Mouse (Mus musculus): ENCODE measurements around the gene Ksr2. TPM values are rescaled to one million over a fixed set of nuclear protein-coding genes. Genes with fewer than 3 reads are reported as not detected.
"Not testable (repeated sequence)": the region's sequence is repeated elsewhere in the genome, so short reads cannot be mapped to it uniquely, and the experiment has no call there.

Gene Ksr2
- polyA plus RNA-seq, 1 experiment from 2014 or later: 6.0 TPM

DNA sequence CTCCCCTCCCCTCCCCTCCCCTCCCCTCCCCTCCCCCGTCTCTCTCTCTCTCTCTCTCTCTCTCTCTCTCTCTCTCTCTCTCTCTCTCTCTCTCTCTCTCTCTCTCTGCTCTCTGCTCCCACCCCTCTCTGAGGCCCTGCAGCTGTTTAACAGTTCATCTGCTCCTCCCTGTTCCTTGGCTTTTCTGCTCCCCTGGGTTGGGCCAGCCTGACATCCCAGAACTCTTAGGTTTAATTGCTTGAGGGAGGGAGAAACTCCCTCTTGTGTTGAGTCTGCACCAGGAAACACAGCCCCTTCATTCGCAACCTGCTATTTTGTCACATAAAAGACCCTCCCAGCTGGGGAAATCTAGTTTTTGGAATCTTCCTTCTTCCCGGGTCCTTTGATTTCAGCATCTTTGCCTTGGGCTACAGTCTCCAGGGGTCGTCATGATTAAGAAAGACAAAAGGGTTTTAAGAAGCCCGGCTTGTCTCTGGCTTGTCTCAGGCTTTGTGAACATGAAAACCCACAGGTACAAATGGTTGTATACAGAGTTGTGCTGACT lies 15.7 kb upstream of the Ksr2 start:
- Histone ChIP-seq H3K27me3 (replicated peaks; ENCODE audit: control insufficient read depth, insufficient read depth, low read length) (no peaks in the 10 kb centered on the region), H3K4me3 (ENCODE audit: low read length) (no peak overlapping the region), H3K4me1 (ENCODE audit: control insufficient read depth, insufficient read depth, low read depth, low read length) (no peaks in the 10 kb centered on the region), H3K27ac (ENCODE audit: low read depth, low read length) (no peak overlapping the region), H3K4me2 (ENCODE audit: low read length) (no peak overlapping the region), H3K9me3 (ENCODE audit: control insufficient read depth, low read length) (no peaks in the 10 kb centered on the region), H3K9ac (ENCODE audit: low read depth, low read length) (no peak overlapping the region), H3K36me3 (ENCODE audit: control insufficient read depth, insufficient read depth, low read length) (no peaks in the 10 kb centered on the region)
- ATAC-seq: no peak
- WGBS: 23% methylated on average over 5 of the region's 5 CpGs

DNA sequence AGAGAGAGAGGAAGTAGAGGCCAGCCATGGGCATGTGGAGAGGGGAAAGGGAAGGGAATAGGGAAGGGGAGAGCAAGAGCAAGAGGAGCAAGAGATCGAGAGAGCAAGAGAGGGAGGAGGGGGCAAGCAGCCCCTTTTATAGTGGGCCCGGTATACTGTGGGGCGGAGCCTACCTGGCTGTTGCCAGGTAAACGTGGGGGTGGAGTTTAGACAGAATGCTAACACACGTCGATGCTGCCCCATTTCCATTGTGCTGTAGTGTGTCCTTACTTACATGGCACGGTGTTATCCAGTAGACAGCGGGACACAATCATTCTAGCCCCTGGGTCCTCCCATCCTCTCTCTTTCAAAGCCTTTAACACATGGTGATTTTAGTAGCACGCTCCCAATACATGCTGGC lies 14.5 kb upstream of the Ksr2 start:
- Histone ChIP-seq H3K4me1 (ENCODE audit: control insufficient read depth, insufficient read depth, low read depth, low read length) (no peaks in the 10 kb centered on the region), H3K36me3 (ENCODE audit: control insufficient read depth, insufficient read depth, low read length) (no peaks in the 10 kb centered on the region), H3K27me3 (replicated peaks; ENCODE audit: control insufficient read depth, insufficient read depth, low read length) (no peaks in the 10 kb centered on the region), H3K27ac (ENCODE audit: low read depth, low read length) (no peak overlapping the region), H3K9ac (ENCODE audit: low read depth, low read length) (no peak overlapping the region), H3K4me2 (ENCODE audit: low read length) (no peak overlapping the region), H3K4me3 (ENCODE audit: low read length) (no peak overlapping the region), H3K9me3 (ENCODE audit: control insufficient read depth, low read length) (no peaks in the 10 kb centered on the region)
- WGBS: 85% methylated on average over 9 of the region's 9 CpGs
- no peak for ATAC-seq

DNA sequence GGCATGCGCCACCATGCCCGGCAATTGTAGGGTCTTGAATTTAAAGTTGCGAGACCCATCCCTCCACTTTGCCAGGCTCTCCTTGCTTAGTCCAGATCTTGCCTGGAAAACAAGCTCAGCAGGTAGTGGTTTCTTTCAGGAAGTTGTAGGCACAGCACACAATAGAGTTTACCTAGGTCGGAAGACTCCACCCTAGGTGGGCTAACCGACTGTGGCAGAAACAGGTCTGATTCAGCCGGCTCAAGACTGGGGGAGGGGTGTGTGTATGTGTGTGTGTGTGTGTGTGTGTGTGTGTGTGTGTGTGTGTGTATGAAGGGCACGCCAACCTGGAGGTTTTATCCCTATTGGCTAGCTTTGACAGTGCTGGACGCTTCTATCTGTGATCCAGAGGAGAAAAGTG lies 10.2 kb upstream of the Ksr2 start:
- H3K9ac ChIP-seq (ENCODE audit: low read depth, low read length): no peak overlapping the region
- no peak overlapping the region for H3K4me3 ChIP-seq (ENCODE audit: low read length)
- no peaks in the 10 kb centered on the region for H3K4me1 ChIP-seq (ENCODE audit: control insufficient read depth, insufficient read depth, low read depth, low read length)
- no peak overlapping the region for H3K27ac ChIP-seq (ENCODE audit: low read depth, low read length)
- ATAC-seq: no peak
- no peaks in the 10 kb centered on the region for H3K27me3 ChIP-seq (replicated peaks; ENCODE audit: control insufficient read depth, insufficient read depth, low read length)
- no peaks in the 10 kb centered on the region for H3K36me3 ChIP-seq (ENCODE audit: control insufficient read depth, insufficient read depth, low read length)
- WGBS: 89% methylated on average over 8 of the region's 8 CpGs
- H3K4me2 ChIP-seq (ENCODE audit: low read length): no peak overlapping the region
- no peaks in the 10 kb centered on the region for H3K9me3 ChIP-seq (ENCODE audit: control insufficient read depth, low read length)

- H3K27ac ChIP-seq (ENCODE audit: low read depth, low read length); ATAC-seq; H3K9ac ChIP-seq (ENCODE audit: low read depth, low read length); H3K4me2 ChIP-seq (ENCODE audit: low read length); H3K36me3 ChIP-seq (ENCODE audit: control insufficient read depth, insufficient read depth, low read length); H3K9me3 ChIP-seq (ENCODE audit: control insufficient read depth, low read length); H3K27me3 ChIP-seq (replicated peaks; ENCODE audit: control insufficient read depth, insufficient read depth, low read length); H3K4me1 ChIP-seq (ENCODE audit: control insufficient read depth, insufficient read depth, low read depth, low read length); H3K4me3 ChIP-seq (ENCODE audit: low read length): not testable (repeated sequence)
- WGBS: 91% methylated on average over 2 of the region's 2 CpGs
Observed at GRCm38 (mm10) chr5:117404671-117405070, 9.1 kb upstream of the Ksr2 start.

DNA sequence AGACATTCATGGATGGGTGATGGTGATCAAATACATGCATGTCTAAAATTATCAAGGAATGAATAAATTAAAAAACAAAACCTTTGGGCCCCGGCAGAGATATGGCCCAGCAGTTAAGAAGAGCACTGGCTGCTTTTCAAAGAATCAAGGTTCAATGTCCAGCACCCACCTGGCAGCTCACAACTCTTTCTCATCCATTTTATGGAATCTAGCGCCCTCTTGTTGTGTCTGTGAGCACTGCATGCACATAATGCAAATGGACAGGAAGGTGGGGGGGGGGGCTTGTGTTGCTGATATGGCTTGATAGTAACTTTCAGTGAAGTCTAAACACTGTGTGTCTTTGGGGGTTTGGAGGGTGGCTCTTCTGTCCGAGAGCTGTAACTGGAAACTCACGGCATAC lies 5.6 kb upstream of the Ksr2 start:
- WGBS: 70% methylated on average over 4 of the region's 4 CpGs

GRCm38 (mm10) chr5:117409369-117409768 lies 4.4 kb upstream of the Ksr2 start:
- Histone ChIP-seq H3K27ac (ENCODE audit: low read depth, low read length) (no peak overlapping the region), H3K27me3 (replicated peaks; ENCODE audit: control insufficient read depth, insufficient read depth, low read length) (no peaks in the 10 kb centered on the region), H3K4me1 (ENCODE audit: control insufficient read depth, insufficient read depth, low read depth, low read length) (no peaks in the 10 kb centered on the region; the same call in 1 of the 2 replicates), H3K36me3 (ENCODE audit: control insufficient read depth, insufficient read depth, low read length) (no peaks in the 10 kb centered on the region), H3K9me3 (ENCODE audit: control insufficient read depth, low read length) (no peaks in the 10 kb centered on the region), H3K4me3 (ENCODE audit: low read length) (no peak overlapping the region), H3K4me2 (ENCODE audit: low read length) (no peak overlapping the region), H3K9ac (ENCODE audit: low read depth, low read length) (no peak overlapping the region)
- no peak for ATAC-seq
- WGBS: 73% methylated on average over 6 of the region's 6 CpGs

More for the DNA sequence above, 5.6 kb upstream of the Ksr2 start:
- Histone ChIP-seq H3K27ac (ENCODE audit: low read depth, low read length) (no peak overlapping the region), H3K27me3 (replicated peaks; ENCODE audit: control insufficient read depth, insufficient read depth, low read length) (no peaks in the 10 kb centered on the region), H3K9ac (ENCODE audit: low read depth, low read length) (no peak overlapping the region), H3K4me3 (ENCODE audit: low read length) (no peak overlapping the region), H3K9me3 (ENCODE audit: control insufficient read depth, low read length) (no peaks in the 10 kb centered on the region), H3K4me2 (ENCODE audit: low read length) (no peak overlapping the region), H3K36me3 (ENCODE audit: control insufficient read depth, insufficient read depth, low read length) (no peaks in the 10 kb centered on the region), H3K4me1 (ENCODE audit: control insufficient read depth, insufficient read depth, low read depth, low read length) (no peaks in the 10 kb centered on the region; the same call in 1 of the 2 replicates)
- no peak for ATAC-seq

- Histone ChIP-seq H3K9me3 (ENCODE audit: control insufficient read depth, low read length) (no peaks in the 10 kb centered on the region), H3K4me2 (ENCODE audit: low read length) (peak overlapping the region; percentile 74), H3K4me1 (ENCODE audit: control insufficient read depth, insufficient read depth, low read depth, low read length) (peaks cover 11% of the 10 kb centered on the region), H3K4me3 (ENCODE audit: low read length) (peak overlapping the region; percentile 68), H3K27ac (ENCODE audit: low read depth, low read length) (peak overlapping the region; percentile 99), H3K9ac (ENCODE audit: low read depth, low read length) (peak overlapping the region; percentile 93), H3K36me3 (ENCODE audit: control insufficient read depth, insufficient read depth, low read length) (no peaks in the 10 kb centered on the region), H3K27me3 (replicated peaks; ENCODE audit: control insufficient read depth, insufficient read depth, low read length) (no peaks in the 10 kb centered on the region)
- under 1% methylated on average over 10 of the region's 10 CpGs for WGBS
- ATAC-seq: peak; percentile 12; the same call in 1 of the 2 replicates
Observed at GRCm38 (mm10) chr5:117414611-117415010, 811 bp downstream of the Ksr2 start.

GRCm38 (mm10) chr5:117415011-117415912 lies 1.5 kb downstream of the Ksr2 start:
- peak overlapping the region; percentile 68 for H3K4me3 ChIP-seq (ENCODE audit: low read length)
- H3K9ac ChIP-seq (ENCODE audit: low read depth, low read length): peak overlapping the region; percentile 93
- H3K9me3 ChIP-seq (ENCODE audit: control insufficient read depth, low read length): no peaks in the 10 kb centered on the region
- peak; percentile 3; the same call in 1 of the 2 replicates for ATAC-seq
- H3K36me3 ChIP-seq (ENCODE audit: control insufficient read depth, insufficient read depth, low read length): no peaks in the 10 kb centered on the region
- H3K4me1 ChIP-seq (ENCODE audit: control insufficient read depth, insufficient read depth, low read depth, low read length): peaks cover 11% of the 10 kb centered on the region
- peak overlapping the region; percentile 99 for H3K27ac ChIP-seq (ENCODE audit: low read depth, low read length)
- peak overlapping the region; percentile 74 for H3K4me2 ChIP-seq (ENCODE audit: low read length)
- no peaks in the 10 kb centered on the region for H3K27me3 ChIP-seq (replicated peaks; ENCODE audit: control insufficient read depth, insufficient read depth, low read length)
- WGBS: 16% methylated on average over 19 of the region's 19 CpGs

DNA sequence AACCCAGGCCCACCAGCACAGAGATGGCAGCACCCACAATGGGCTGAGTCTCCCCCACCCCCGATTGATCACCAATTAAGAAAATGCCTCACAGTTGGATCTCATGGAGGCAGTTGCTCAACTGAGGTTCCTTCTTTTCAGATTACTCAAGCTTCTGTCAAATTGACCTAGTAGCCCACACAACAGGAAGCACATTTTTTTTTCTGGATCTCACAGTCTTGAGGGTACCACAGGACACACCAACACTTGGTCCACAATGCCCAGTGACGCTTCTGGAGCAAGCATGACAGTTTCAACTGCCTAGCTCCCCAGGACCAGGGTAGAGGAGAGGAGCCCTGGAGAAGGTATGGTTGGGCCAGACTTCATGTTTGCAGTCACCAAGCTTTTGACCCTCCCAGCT lies 3.6 kb downstream of the Ksr2 start:
- WGBS: 77% methylated on average over 2 of the region's 2 CpGs
- Histone ChIP-seq H3K27ac (ENCODE audit: low read depth, low read length) (no peak overlapping the region), H3K9ac (ENCODE audit: low read depth, low read length) (no peak overlapping the region), H3K36me3 (ENCODE audit: control insufficient read depth, insufficient read depth, low read length) (no peaks in the 10 kb centered on the region), H3K27me3 (replicated peaks; ENCODE audit: control insufficient read depth, insufficient read depth, low read length) (no peaks in the 10 kb centered on the region), H3K4me1 (ENCODE audit: control insufficient read depth, insufficient read depth, low read depth, low read length) (peaks cover 11% of the 10 kb centered on the region), H3K9me3 (ENCODE audit: control insufficient read depth, low read length) (no peaks in the 10 kb centered on the region), H3K4me3 (ENCODE audit: low read length) (no peak overlapping the region), H3K4me2 (ENCODE audit: low read length) (no peak overlapping the region)
- ATAC-seq: no peak
